Mouse (Mus musculus) heart, embryonic 13.5 days (tissue): Measurements from ENCODE around the gene Lbp. TPM values are rescaled to one million over a fixed set of nuclear protein-coding genes. Genes with fewer than 3 reads are reported as not detected.
A peak's percentile ranks its signal among the peaks of the same experiment; 100 is the strongest.

ENCODE experiments used
- ATAC-seq: fragments of 200-750 bp; cut with Nextera tagmentation; 2 replicates; pipeline ENCODE4 v1.8.0; 2017; ENCODE audit warnings: moderate TSS enrichment; ENCODE audit not compliant: insufficient number of reproducible peaks, low FRiP score, low TSS enrichment; ENCODE audit errors: extremely low read depth
- H3K27ac ChIP-seq: fragments of 300-500 bp; sonication (generic); replicated peaks from 2 replicates; pipeline ENCODE4 v1.5.1; 2015; ENCODE audit warnings: moderate library complexity, mild to moderate bottlenecking, inconsistent platforms
- H3K27me3 ChIP-seq: fragments of 300-500 bp; sonication (generic); replicated peaks from 2 replicates; pipeline ENCODE4 v1.6.1; 2015; ENCODE audit warnings: mild to moderate bottlenecking, inconsistent platforms
- H3K36me3 ChIP-seq: fragments of 300-500 bp; sonication (generic); 2 replicates; pipeline ENCODE4 v1.6.1; 2015; ENCODE audit warnings: mild to moderate bottlenecking, inconsistent platforms
- H3K4me1 ChIP-seq: fragments of 300-500 bp; sonication (generic); 2 replicates; pipeline ENCODE4 v1.6.1; 2015; ENCODE audit warnings: inconsistent platforms
- H3K4me2 ChIP-seq: fragments of 300-500 bp; sonication (generic); 2 replicates; pipeline ENCODE4 v1.6.1; 2015; ENCODE audit warnings: inconsistent platforms, mild to moderate bottlenecking, moderate library complexity
- H3K4me3 ChIP-seq: fragments of 300-500 bp; sonication (generic); 2 replicates; pipeline ENCODE4 v1.5.1; 2015; ENCODE audit warnings: moderate library complexity, mild to moderate bottlenecking, inconsistent platforms
- H3K9ac ChIP-seq: fragments of 300-500 bp; sonication (generic); 2 replicates; pipeline ENCODE4 v1.6.1; 2015; ENCODE audit warnings: inconsistent platforms, mild to moderate bottlenecking, moderate library complexity
- H3K9me3 ChIP-seq: fragments of 300-500 bp; sonication (generic); 2 replicates; pipeline ENCODE4 v1.6.1; 2016; ENCODE audit warnings: inconsistent platforms
- WGBS: fragments of 180-500 bp; shearing (Covaris S2); methylation state at CpG from one replicate; pipeline ENCODE4 v1.1.7; 2015; ENCODE audit warnings: mixed read lengths; 5-methylcytosine and 5-hydroxymethylcytosine counted together
- polyA plus RNA-seq: library from polyadenylated mRNA; unstranded; fragments of >200 nt; fragmentation: Nextera tagmentation; extraction: Ambion mirVana; gene quantifications from 2 replicates; pipeline ENCODE4 v1.2.1, GENCODE M21; 2015

Gene Lbp
- polyA plus RNA-seq = 11.8 and 14.9 TPM in 2 replicates

DNA sequence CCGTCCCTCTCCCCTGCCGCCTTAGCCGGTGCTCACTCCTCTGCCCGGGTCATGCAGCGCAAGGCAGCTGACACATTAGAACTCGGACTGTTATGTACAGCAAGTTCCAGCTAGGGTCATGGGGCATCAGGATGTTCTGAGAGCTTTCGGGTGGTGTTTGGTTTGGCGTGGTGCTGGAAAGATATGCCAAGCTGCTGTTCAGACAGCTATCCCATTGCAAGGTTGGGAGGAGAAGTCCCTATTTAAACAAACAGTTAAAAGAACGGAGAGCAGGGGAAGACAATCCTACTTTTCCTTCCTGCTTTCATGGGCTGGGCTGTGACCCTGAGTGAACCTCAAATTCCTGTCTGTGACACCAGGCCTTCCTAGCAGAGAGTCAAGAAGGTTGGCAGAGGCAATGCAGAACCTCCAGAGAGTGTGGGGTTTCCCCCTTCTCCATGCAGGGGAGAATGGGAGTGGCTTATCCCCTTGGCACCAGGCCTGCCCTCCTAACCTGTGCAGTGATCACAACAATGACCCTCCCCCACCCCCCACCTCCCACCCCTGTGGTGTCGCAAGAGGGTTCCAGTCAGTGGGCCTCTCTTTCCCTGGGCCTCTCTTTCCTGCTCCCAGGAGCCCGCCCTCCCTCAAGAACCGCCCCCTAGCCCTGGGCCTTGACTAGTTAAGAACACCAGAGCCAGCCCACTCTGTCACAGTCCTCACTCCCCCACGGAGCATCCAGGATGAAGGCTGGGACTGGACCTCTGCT lies at the start of gene Lbp:
TSS of gene Lbp (plus strand) at position 546 of the 748 bp plus-strand sequence.
- peak within 1 kb of the TSS; percentile 30 for H3K4me3 ChIP-seq
- H3K4me2 ChIP-seq = peak within 1 kb of the TSS; percentile 53
- H3K9me3 ChIP-seq = no peaks in the 10 kb centered on the region
- peak within 1 kb of the TSS; percentile 82 for H3K27ac ChIP-seq
- peak within 1 kb of the TSS; percentile 52 for H3K9ac ChIP-seq
- peak; percentile 47 for ATAC-seq
- H3K27me3 ChIP-seq = no peaks in the 10 kb centered on the region
- H3K4me1 ChIP-seq = peaks cover 16% of the 10 kb centered on the region
- WGBS = 30% methylated on average over 13 of the region's 13 CpGs
- H3K36me3 ChIP-seq = no peaks in the 10 kb centered on the region

DNA sequence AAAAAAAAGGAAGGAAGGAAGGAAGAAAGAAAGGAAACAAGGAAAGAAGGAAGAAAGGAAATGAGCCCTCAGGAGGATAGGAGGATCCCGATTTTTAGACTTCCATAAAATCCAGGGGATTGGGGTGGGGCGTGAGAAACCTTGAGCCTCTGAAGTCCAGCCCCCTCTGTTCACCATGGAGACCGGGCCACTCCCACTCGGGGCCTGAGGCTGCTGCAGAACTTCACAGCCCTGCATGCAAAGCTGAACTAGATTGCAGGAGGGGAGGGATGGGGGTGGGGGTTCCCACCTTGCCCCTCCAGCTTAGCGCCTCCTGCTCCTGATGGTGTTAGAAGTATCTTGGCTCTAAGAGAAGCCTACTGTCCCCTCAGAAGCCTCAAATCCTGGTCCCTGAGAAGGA lies 49.4 kb upstream of the Lbp start:
- Histone ChIP-seq H3K36me3 (no peaks in the 10 kb centered on the region), H3K9ac (no peak overlapping the region; the same call in 1 of the 2 replicates), H3K27ac (peak overlapping the region; percentile 17; the same call in 1 of the 2 replicates), H3K4me1 (peaks cover 23% of the 10 kb centered on the region), H3K4me3 (no peak overlapping the region), H3K27me3 (peaks cover 30% of the 10 kb centered on the region), H3K4me2 (no peak overlapping the region; the same call in 1 of the 2 replicates), H3K9me3 (no peaks in the 10 kb centered on the region)
- no peak for ATAC-seq
- 20% methylated on average over 5 of the region's 5 CpGs for WGBS

DNA sequence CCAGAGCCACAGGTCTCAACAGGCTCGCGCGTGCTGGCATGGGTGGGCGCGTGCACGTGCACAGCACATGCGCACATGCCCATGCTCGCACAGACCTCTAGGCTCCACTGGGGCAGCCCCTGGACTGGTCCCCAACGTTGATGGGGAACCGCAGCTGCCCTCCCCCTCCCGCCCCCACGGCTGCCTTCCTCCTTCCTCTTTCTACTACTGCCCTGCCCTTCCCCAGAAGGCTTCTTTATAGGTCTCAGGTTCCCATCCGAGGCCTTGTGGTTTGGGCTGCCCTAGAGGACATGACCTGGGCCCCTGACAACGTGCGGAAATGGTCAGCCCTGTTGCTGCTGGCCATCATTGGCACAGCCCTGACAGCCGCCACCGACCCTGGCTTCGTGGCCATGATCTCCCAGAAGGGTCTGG lies 48.3 kb upstream of the Lbp start, which contains the start of gene Bpi:
TSS of gene Bpi (plus strand) at position 90 of the 414 bp plus-strand sequence.
- ATAC-seq = no peak
- H3K4me1 ChIP-seq = peaks cover 16% of the 10 kb centered on the region
- 55% methylated on average over 18 of the region's 18 CpGs for WGBS
- no peak within 1 kb of the TSS; the same call in 1 of the 2 replicates for H3K4me2 ChIP-seq
- H3K9me3 ChIP-seq = no peaks in the 10 kb centered on the region
- no peak within 1 kb of the TSS; the same call in 1 of the 2 replicates for H3K9ac ChIP-seq
- no peak within 1 kb of the TSS for H3K4me3 ChIP-seq
- H3K27me3 ChIP-seq = peaks cover 30% of the 10 kb centered on the region
- peak within 1 kb of the TSS; percentile 17; the same call in 1 of the 2 replicates for H3K27ac ChIP-seq
- no peaks in the 10 kb centered on the region for H3K36me3 ChIP-seq

DNA sequence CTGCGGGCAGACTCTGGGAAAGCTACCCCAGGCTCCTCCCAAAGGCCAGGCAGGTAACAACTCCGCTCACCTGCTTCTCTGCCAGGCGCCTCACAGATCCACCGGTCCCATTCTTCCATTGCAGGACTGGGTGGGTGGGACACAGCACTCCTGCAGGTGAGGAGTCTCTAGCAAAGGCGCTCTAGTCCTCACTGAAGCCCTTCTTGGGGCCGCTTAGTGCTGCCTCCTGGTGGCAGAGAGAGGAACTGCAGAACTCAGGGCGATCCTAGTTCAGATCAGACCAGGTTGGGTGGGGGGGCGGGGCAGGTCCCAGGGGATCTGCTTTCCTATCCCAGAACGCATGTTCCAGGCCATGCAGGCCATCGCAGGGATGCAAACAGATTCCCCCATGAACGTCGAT lies 47.5 kb upstream of the Lbp start:
- Histone ChIP-seq H3K9me3 (no peaks in the 10 kb centered on the region), H3K4me2 (no peak overlapping the region), H3K4me1 (peaks cover 12% of the 10 kb centered on the region), H3K36me3 (no peaks in the 10 kb centered on the region), H3K27me3 (peaks cover 34% of the 10 kb centered on the region), H3K4me3 (no peak overlapping the region), H3K27ac (no peak overlapping the region), H3K9ac (no peak overlapping the region)
- 13% methylated on average over 12 of the region's 12 CpGs for WGBS
- ATAC-seq = no peak

DNA sequence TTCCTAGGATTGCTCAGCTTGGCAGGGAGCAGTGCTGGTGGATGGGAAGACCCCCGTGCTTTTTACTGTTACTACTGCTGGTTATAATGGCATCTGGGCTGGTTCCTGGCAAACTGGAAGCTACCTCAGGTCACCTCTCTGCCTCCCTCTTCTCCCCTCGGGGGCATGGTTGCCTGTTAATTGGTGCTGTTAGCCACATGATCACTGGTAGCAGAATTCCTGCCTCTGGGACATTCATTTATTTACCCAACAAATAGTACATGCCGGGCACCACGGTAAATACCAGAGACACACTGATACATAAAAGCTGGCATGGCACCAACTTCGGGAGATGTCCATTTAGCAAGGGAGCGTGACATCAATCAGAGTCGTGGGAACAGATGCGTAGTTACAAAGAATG lies 46.8 kb upstream of the Lbp start:
- Histone ChIP-seq H3K4me3 (no peak overlapping the region), H3K9ac (no peak overlapping the region), H3K4me1 (peaks cover 11% of the 10 kb centered on the region), H3K9me3 (no peaks in the 10 kb centered on the region), H3K27me3 (peaks cover 34% of the 10 kb centered on the region), H3K27ac (no peak overlapping the region), H3K36me3 (no peaks in the 10 kb centered on the region), H3K4me2 (no peak overlapping the region)
- WGBS = 72% methylated on average over 8 of the region's 8 CpGs
- no peak for ATAC-seq

DNA sequence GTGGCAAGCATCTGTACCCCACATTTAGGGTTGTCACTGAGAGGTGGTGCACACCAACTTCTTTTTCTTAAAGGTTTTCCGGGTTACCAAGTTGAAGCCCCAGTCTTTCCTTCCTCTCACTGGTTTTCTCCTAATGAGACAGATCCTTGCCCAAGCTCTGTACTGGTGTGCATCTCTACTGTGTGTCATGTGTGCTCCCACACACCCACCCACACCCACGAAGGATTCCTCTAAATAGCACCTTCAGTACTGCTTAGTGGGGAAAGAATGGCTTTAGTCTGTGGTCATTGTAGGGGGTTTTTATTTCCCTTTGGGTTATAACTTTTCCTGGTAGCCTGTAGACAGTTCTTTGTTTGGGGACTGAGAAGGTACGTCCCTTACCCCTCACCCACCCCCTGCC lies 41.4 kb upstream of the Lbp start:
- no peak overlapping the region for H3K27ac ChIP-seq
- H3K4me2 ChIP-seq = no peak overlapping the region
- ATAC-seq = no peak
- no peaks in the 10 kb centered on the region for H3K9me3 ChIP-seq
- no peak overlapping the region for H3K4me3 ChIP-seq
- WGBS = 73% methylated on average over 3 of the region's 3 CpGs
- no peaks in the 10 kb centered on the region for H3K36me3 ChIP-seq
- H3K4me1 ChIP-seq = peaks cover 10% of the 10 kb centered on the region
- H3K27me3 ChIP-seq = peaks cover 15% of the 10 kb centered on the region
- H3K9ac ChIP-seq = no peak overlapping the region

DNA sequence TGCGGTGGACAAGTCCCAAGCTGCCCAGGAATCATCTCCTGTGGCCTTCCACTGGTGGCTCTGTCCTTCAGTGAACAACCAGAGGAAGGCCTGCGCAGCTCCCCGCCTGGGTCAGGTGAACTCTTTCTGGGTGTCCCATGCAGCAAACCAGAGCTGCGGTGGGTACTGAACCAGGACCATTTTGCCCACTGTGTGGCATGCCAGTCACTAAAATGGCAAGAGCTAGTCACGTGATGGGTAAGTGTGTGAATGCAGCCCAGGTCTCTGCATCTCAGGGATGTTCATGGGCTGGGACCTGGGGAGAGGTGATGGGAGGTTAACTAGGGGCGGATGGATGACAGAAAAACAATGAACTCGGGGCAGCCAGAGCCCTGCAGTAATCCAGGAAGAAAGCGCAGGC lies 36.3 kb upstream of the Lbp start:
- no peaks in the 10 kb centered on the region for H3K9me3 ChIP-seq
- H3K27ac ChIP-seq = no peak overlapping the region
- peaks cover 10% of the 10 kb centered on the region for H3K4me1 ChIP-seq
- H3K4me3 ChIP-seq = no peak overlapping the region
- ATAC-seq = no peak
- H3K4me2 ChIP-seq = no peak overlapping the region
- no peaks in the 10 kb centered on the region for H3K36me3 ChIP-seq
- no peaks in the 10 kb centered on the region; the same call in 1 of the 2 replicates for H3K27me3 ChIP-seq
- no peak overlapping the region for H3K9ac ChIP-seq
- WGBS = 76% methylated on average over 8 of the region's 8 CpGs

DNA sequence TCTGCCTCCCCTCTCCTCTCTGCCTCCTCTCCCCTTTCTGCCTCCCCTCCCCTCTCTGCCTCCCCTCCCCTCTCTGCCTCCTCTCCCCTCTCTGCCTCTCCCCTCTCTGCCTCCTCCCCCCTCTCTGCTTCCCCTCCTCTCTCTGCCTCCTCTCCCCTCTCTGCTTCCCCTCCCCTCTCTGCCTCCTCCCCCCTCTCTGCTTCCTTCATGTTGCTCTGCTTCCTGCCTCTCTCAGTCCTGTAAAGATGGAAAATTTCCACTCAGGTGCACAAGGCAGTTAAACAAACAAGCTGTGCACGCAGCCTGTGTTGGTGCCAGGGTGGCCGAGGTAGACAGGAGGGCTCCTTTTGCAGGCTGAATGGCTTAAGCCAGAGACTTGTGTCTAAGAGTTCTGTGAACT lies 32.6 kb upstream of the Lbp start:
- no peak overlapping the region for H3K27ac ChIP-seq
- H3K4me2 ChIP-seq = no peak overlapping the region
- no peaks in the 10 kb centered on the region; the same call in 1 of the 2 replicates for H3K27me3 ChIP-seq
- H3K9ac ChIP-seq = no peak overlapping the region
- no peaks in the 10 kb centered on the region for H3K9me3 ChIP-seq
- ATAC-seq = no peak
- H3K4me3 ChIP-seq = no peak overlapping the region
- 0 out of 2 replicates have a peak, but pooled peaks cover 4% of the 10 kb centered on the region for H3K4me1 ChIP-seq
- H3K36me3 ChIP-seq = no peaks in the 10 kb centered on the region
- WGBS = 33% methylated on average over 2 of the region's 2 CpGs

DNA sequence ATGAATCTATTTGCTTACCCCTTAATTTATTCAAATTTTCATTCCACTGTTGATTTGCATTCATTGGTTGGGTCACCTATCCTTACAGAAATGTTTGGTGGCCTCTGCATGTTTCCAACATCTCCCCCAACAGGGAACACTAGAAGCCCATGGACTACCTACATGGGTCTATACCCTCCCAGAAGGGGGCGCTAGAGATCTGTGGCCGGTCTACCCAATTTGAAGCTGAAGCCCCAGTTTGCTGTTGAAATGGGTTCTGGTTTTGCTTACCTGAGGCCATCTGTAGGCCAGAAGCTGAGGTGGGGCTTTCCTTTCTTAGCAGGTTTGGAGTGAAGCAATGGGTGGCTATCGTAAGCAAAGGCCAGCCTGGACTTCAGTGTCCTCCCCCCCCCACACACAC lies 30.9 kb upstream of the Lbp start:
- H3K9ac ChIP-seq = no peak overlapping the region
- H3K4me2 ChIP-seq = no peak overlapping the region
- no peaks in the 10 kb centered on the region for H3K36me3 ChIP-seq
- 76% methylated on average over 3 of the region's 3 CpGs for WGBS
- 0 out of 2 replicates have a peak, but pooled peaks cover 4% of the 10 kb centered on the region for H3K4me1 ChIP-seq
- H3K9me3 ChIP-seq = no peaks in the 10 kb centered on the region
- no peak for ATAC-seq
- no peaks in the 10 kb centered on the region; the same call in 1 of the 2 replicates for H3K27me3 ChIP-seq
- no peak overlapping the region for H3K4me3 ChIP-seq
- no peak overlapping the region for H3K27ac ChIP-seq

DNA sequence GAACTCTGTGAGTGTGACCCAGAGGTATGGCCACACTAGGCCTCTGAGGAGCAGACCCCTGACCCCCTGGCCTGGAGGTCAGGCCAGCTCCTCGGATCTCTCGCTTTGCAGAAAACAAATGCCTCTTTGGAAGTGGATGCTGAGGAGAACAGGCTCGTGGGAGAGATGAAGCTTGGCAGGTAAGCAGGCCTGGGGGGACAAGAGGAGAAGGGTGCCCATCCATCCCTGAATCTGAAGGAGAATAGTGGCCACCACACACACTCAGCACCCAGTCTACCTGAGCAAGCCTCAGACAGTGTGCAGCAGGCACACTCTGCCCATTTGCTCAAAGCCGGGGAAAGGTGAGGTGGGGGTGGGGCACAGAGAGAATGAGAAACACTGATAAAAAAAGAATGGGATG lies 30.5 kb upstream of the Lbp start:
- no peak overlapping the region for H3K9ac ChIP-seq
- no peaks in the 10 kb centered on the region; the same call in 1 of the 2 replicates for H3K27me3 ChIP-seq
- 74% methylated on average over 4 of the region's 4 CpGs for WGBS
- H3K9me3 ChIP-seq = no peaks in the 10 kb centered on the region
- no peaks in the 10 kb centered on the region for H3K36me3 ChIP-seq
- H3K27ac ChIP-seq = no peak overlapping the region
- no peak overlapping the region for H3K4me3 ChIP-seq
- no peak for ATAC-seq
- H3K4me1 ChIP-seq = 0 out of 2 replicates have a peak, but pooled peaks cover 4% of the 10 kb centered on the region
- H3K4me2 ChIP-seq = no peak overlapping the region

DNA sequence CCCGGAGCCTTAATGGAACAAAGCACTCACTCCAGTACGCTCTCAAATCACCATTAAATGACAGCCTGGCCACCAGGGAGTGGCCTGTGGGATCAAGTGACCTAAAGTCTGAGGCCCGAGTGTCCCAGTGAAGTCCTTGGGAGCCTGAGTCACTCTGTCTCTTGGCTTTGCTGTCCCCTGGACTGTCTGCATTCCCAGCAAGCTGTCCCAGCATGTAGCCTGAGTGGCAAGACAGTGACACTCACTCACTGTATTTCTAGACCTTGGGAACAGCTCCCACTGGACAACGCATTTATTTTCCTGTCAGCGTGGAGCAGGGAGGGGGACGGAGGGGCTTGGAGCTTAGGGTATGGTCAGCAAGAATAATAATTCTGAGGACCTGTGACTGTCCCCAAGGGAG lies 29.8 kb upstream of the Lbp start:
- Histone ChIP-seq H3K27me3 (peaks cover 3% of the 10 kb centered on the region; the same call in 1 of the 2 replicates), H3K36me3 (no peaks in the 10 kb centered on the region), H3K9me3 (no peaks in the 10 kb centered on the region), H3K4me3 (no peak overlapping the region), H3K9ac (no peak overlapping the region), H3K27ac (no peak overlapping the region), H3K4me1 (0 out of 2 replicates have a peak, but pooled peaks cover 4% of the 10 kb centered on the region), H3K4me2 (no peak overlapping the region)
- ATAC-seq = no peak
- 58% methylated on average over 6 of the region's 6 CpGs for WGBS
